Mouse (Mus musculus): ENCODE measurements around the gene Tnp2.

DNA sequence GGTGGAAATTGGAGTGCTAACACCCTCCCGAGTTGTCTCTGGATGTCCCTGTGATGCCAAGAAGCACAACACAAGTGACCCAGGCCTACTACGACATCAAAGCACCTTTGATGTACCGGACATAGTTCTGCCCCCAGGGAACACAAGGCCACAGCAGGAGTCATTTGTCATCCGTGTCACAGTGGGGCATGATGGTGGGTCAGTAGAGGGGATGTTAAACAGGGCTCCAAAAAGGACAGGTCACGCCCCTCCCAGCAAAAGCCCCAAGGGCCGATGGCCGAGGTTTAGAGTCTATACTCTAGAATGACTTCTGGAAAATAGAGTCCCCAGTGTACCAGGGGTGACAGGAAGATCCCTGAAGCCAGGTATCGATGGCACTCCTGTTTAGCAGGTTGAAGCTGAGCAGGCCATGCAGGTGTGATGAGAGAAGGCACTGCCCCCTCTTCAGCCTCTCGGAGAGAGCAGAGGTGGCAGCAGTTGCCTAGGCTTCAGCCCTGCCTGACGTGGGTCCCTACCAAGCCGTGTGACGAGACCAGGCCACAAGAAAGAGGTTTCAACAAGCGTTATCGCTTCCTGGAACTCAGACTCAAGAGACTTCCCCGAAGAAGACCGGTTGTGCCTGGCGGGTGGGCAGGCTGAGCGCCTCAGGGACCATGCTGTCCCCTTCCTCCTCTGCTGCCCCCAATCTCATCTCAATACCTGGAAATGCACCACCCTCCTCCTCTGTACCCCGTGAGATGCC lies 16.5 kb downstream of the Tnp2 start:
- no peak for TF ChIP-seq CTCF (IDR thresholded peaks at IDR 0.05; ENCODE audit: borderline replicate concordance, insufficient read depth, low read length)
- TF ChIP-seq POLR2A (IDR thresholded peaks at IDR 0.05; ENCODE audit: low read depth, low read length), result no peak
